Mouse (Mus musculus) cortical plate, adult 2 months (tissue): ENCODE measurements around the gene Ttl.

Source experiments
- CTCF ChIP-seq: fragments of 200-500 bp; IDR thresholded peaks from 2 replicates; pipeline ENCODE4 v1.5.1; 2011; ENCODE audit warnings: mild to moderate bottlenecking, control low read depth, low read length; ENCODE audit not compliant: insufficient read depth; ENCODE audit errors: extremely low read depth
- POLR2A ChIP-seq: fragments of 200-500 bp; IDR thresholded peaks from 2 replicates; pipeline ENCODE4 v1.6.1; 2011; ENCODE audit warnings: mild to moderate bottlenecking, low read length, control low read depth; ENCODE audit not compliant: insufficient read depth; ENCODE audit errors: extremely low read depth

GRCm38 (mm10) chr2:129081097-129081496 is 15.4 kb downstream of the Ttl start:
- TF ChIP-seq CTCF: no peak
- no peak for TF ChIP-seq POLR2A
